Mouse (Mus musculus) A20 (cell line): ENCODE measurements around the gene Casp3.
A peak's percentile ranks its signal among the peaks of the same experiment; 100 is the strongest.

Experiments
- DNase-seq: peaks from one replicate; pipeline ENCODE4 v3.0.0-alpha.2; 2011; ENCODE audit warnings: low read depth, low spot score

Casp3 gene

DNA sequence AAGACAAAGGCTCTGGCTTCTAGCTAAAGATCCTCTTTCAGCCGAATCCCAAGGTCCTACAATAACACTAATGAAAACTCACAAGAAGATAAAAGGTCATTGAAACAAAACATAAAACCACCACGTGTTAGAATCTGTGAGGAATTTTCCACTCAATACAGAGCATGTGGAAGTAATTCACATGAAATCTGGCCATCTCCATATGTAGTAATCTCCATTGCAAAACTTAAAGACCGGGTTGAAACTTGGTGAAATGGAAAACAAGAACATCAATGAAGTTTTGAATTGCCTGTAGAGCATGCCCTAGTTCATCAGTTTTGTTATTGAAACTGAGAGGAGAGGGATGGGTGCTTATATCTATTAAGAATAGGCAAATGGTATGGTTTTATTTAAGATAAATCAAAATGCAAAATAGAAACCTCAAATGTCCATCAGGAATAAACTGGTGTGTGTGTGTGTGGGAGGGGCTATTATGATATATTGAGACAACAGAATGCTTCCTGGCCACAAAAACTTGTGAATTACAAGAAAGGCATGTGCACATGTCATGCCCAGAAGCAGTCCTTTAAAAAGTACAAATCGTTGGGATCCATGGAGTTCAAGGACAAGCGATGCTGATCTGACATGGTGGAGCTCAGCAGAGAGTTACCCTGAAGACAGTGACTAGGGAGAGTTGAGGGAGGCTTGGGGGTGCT is 63.7 kb downstream of the Casp3 start:
- no peak for DNase-seq

DNA sequence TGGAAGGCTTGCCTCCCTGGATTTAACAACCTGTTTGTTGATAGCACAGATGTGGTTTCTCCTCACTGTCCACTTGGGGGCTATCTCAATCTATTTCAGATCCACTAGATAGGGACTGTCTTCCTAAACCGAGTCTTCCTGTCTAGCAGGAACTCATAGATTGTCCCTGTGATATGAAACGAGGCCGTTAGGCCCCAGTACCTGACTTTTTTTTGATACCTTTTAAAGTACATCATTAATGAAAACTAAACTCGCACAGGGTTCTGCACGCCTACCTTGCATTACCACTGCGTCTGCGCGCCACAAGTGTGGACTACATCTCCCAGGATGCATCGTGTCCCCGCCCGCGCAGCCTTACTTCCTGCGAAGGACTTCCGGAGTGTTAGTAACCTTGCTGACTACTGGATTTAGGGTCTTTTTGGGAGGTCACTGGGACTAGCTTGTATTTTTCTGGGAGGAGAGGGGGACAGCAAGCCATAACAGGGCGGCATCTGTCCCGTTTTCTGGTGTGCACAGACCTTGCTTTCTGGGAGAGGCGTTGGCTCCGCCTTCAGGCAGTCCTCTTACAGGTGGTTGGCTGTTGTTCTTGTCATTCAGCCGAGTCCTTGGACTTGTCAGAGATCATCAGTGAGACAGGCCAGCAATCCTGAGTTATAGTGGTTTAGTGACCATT is 69.7 kb downstream of the Casp3 start:
- DNase-seq = peak; percentile 98
